Mouse (Mus musculus): ENCODE data around the gene Kcne1l.

- TF ChIP-seq CTCF (IDR thresholded peaks at IDR 0.05; ENCODE audit: low read depth) (no peak), EP300 (IDR thresholded peaks at IDR 0.05; ENCODE audit: low read depth) (no peak)
Measured at GRCm38 (mm10) chrX:142305869-142306581, at the start of gene Kcne1l.

Data from liver, postnatal 0 days (tissue).